Comparison of ENCODE assay signal across 9 mouse cellular contexts in genomic region chr2:29217897-29218296, GRCm38 (mm10). TPM values are rescaled to one million over a fixed set of nuclear protein-coding genes. Genes with fewer than 3 reads are reported as not detected.
DNase-seq lines count a peak whose midpoint lies in the region; ATAC-seq lines count a peak whose summit lies in the region.
"Had no signal": no experiment of that assay in that cellular context is flagged by ENCODE, and none has a peak within 500 bp of the region (broad histone marks: within the 10 kb centered on the region; RNA-seq: fewer than 3 reads in every experiment).

No protein-coding gene starts in this region.

- H3K4me1 ChIP-seq in neural tube, embryonic 13.5 days (replicated peaks): peaks cover 10% of the 10 kb centered on the region
- no peaks in the 10 kb centered on the region for H3K4me1 ChIP-seq in neural tube, embryonic 15.5 days

- 61% methylated on average over 10 of the region's 10 CpGs for WGBS in neural tube, embryonic 13.5 days
- WGBS in neural tube, embryonic 15.5 days: 53% methylated on average over 10 of the region's 10 CpGs

- peak; percentile 98 to 99 for DNase-seq in cerebellum, postnatal 14 days
- DNase-seq in heart, adult 18-20 months: peak; percentile 84 to 90
- DNase-seq in layer of hippocampus, postnatal 14 days (ENCODE audit: low spot score in 2 of 2): peak; percentile 72 to 81
- DNase-seq in right cerebral cortex, adult 2 months (ENCODE audit: low spot score in 2 of 2): peak; percentile 55 to 60
- no peak for DNase-seq in embryo, embryonic 9.5 days (ENCODE audit: extremely low spot score)
- no peak for DNase-seq in urinary bladder, postnatal 10 days (ENCODE audit: low spot score)

- no peaks in the 10 kb centered on the region for H3K9me3 ChIP-seq in neural tube, embryonic 13.5 days
- no peaks in the 10 kb centered on the region for H3K9me3 ChIP-seq in neural tube, embryonic 15.5 days (replicated peaks)

- no peak overlapping the region for H3K4me3 ChIP-seq in neural tube, embryonic 13.5 days
- H3K4me3 ChIP-seq in neural tube, embryonic 15.5 days (replicated peaks): no peak overlapping the region

- no peak overlapping the region for H3K27ac ChIP-seq in neural tube, embryonic 13.5 days (replicated peaks)
- no peak overlapping the region for H3K27ac ChIP-seq in neural tube, embryonic 15.5 days (replicated peaks)

- H3K9ac ChIP-seq in neural tube, embryonic 13.5 days: no peak overlapping the region
- no peak overlapping the region for H3K9ac ChIP-seq in neural tube, embryonic 15.5 days (replicated peaks)

- no peaks in the 10 kb centered on the region for H3K36me3 ChIP-seq in neural tube, embryonic 13.5 days
- no peaks in the 10 kb centered on the region for H3K36me3 ChIP-seq in neural tube, embryonic 15.5 days

- no peak overlapping the region for H3K4me2 ChIP-seq in neural tube, embryonic 13.5 days
- H3K4me2 ChIP-seq in neural tube, embryonic 15.5 days: no peak overlapping the region

- ATAC-seq in neural tube, embryonic 13.5 days (ENCODE audit: low read depth): peak; percentile 32; the same call in 1 of the 2 replicates
- no peak; the same call in 1 of the 2 replicates for ATAC-seq in neural tube, embryonic 15.5 days (ENCODE audit: low FRiP score)
- ATAC-seq: Patski had no signal

- H3K27me3 ChIP-seq in neural tube, embryonic 13.5 days: no peaks in the 10 kb centered on the region
- no peaks in the 10 kb centered on the region for H3K27me3 ChIP-seq in neural tube, embryonic 15.5 days (replicated peaks)
- H3K27me3 ChIP-seq: Patski had no signal

RNA-seq across cellular contexts. Expression of gene Ntng2, which starts 34.9 kb away (rescaled TPM):
- 1.8 and 2.0 TPM in 2 replicates for polyA plus RNA-seq in neural tube, embryonic 13.5 days (2015; fragmentation: Nextera tagmentation; extraction: Ambion mirVana)
- 1.3 and 1.7 TPM in 2 replicates for polyA plus RNA-seq in neural tube, embryonic 15.5 days (2015; fragmentation: Nextera tagmentation; extraction: Ambion mirVana)
- total RNA-seq in heart, adult 18-20 months (2021): 10 to 100 TPM; 10.5 to 14.7 TPM
- 100 to 1,000 TPM; 106 to 115 TPM for total RNA-seq in layer of hippocampus, postnatal 14 days (2021)

Comparison
In these comparisons a context has a peak if more than half of its experiments do, and no peak if none do; other contexts are left out.
1. DNase-seq: peak in cerebellum, postnatal 14 days (2 of 2), heart, adult 18-20 months (2 of 2), layer of hippocampus, postnatal 14 days (2 of 2) and right cerebral cortex, adult 2 months (2 of 2); none in embryo, embryonic 9.5 days (single experiment) and urinary bladder, postnatal 10 days (single experiment).
2. RNA of gene Ntng2, which starts 34.9 kb away (total RNA-seq): 106 to 115 TPM in layer of hippocampus, postnatal 14 days; 10.5 to 14.7 TPM in heart, adult 18-20 months; every median in the first group is over 4 times any median in the second.